Mouse (Mus musculus) ES-Bruce4 (cell line): Measurements from ENCODE around the gene Dpp6.

Experiments
- CTCF ChIP-seq: IDR thresholded peaks from one replicate; pipeline ENCODE4 v1.8.1; 2011; ENCODE audit warnings: low read depth, low read length
- EP300 ChIP-seq: IDR thresholded peaks from 2 replicates; pipeline ENCODE4 v1.6.1; 2011; ENCODE audit warnings: low read depth, low read length; ENCODE audit not compliant: insufficient read depth
- POLR2A ChIP-seq: IDR thresholded peaks from one replicate; pipeline ENCODE4 v1.8.1; 2011; ENCODE audit warnings: low read length; ENCODE audit not compliant: insufficient read depth

GRCm38 (mm10) chr5:27717301-27717700 is 900.3 kb downstream of the Dpp6 start:
- TF ChIP-seq CTCF: no peak
- TF ChIP-seq EP300: no peak
- TF ChIP-seq POLR2A: no peak
